Mouse (Mus musculus) layer of hippocampus, adult 9-11 months (tissue): ENCODE measurements at regions not wholly inside any gene's neighbourhood (a gene's known extent, or its start where the extent isn't known, plus 50 kb on each side); places are given as distances from the start of the nearest gene placed in this dataset.

Experiments used
- DNase-seq: peaks from one replicate; pipeline ENCODE4 v3.0.0; 2022

GRCm38 (mm10) chr2:45607393-45607792, 490.2 kb upstream of the Zeb2 start:
- no peak for DNase-seq

DNA sequence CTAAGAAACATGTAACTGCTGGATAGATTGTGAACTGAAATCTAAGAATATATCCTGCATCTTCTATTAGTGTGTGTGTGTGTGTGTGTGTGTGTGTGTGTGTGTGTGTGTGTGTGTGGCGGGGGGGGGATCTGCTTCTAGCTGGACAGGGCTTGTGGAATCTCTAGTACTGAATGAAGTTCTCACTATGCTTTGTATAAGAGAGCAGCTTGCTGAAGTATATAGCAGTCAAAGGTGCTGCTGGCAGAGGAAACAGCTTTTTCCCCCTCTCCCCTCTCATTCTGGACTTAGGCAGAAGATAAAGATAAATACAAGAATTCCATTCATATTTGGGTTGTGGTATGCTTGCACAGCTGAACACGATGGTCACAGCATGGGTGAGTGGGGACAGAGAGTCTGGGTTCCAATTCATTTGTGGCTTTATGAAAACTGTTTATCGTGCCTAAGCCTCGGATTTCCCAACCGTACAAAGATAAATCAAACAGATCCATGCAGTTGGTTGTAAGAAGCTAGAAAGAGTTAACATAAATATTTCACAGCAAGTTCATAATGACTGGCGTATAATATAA, 484.2 kb upstream of the Zeb2 start:
- DNase-seq: no peak

GRCm38 (mm10) chr2:45593765-45594164, 476.6 kb upstream of the Zeb2 start:
- no peak for DNase-seq

DNA sequence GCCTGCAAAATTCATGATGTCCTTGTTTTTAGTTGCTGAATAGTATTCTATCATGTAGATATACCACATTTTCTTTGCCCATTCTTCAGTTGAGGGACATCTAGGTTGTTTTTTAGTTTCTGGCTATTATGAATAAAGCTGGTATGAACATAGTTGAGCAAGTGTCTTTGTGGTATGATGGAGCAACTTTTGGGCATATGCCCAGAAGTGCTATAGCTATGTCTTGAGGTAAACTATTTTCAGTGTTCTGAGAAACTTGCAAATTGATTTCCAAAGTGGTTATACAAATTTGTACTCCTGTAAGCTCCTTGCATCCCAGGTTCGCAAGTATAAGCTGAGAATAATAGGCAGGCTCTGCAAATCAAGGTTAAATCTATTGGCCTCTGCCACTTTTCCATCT, 473.8 kb upstream of the Zeb2 start:
- no peak for DNase-seq

GRCm38 (mm10) chr2:45588248-45588647, 471.1 kb upstream of the Zeb2 start:
- no peak for DNase-seq

- no peak for DNase-seq
These were observed 469.5 kb upstream of the Zeb2 start for GRCm38 (mm10) chr2:45586588-45587200.

DNA sequence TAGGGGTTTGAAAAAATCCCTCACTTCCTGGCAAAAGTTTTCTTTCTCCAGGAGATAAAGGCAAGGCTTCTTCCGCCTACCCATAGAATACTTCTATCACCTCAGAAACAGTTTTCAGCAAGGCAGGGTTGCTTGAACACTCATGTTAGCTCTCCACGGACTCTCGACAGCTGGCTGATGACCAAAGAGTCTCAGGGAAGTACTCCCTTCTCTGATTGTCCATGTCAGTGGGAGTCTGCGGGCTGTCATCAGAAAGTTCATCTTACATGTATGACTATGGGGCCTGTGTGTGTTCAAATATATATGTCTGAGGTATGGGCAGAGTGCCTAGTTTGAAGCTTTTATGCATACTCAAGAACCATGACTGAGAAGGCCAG, 464.3 kb upstream of the Zeb2 start:
- no peak for DNase-seq

GRCm38 (mm10) chr2:45580838-45581548, 463.8 kb upstream of the Zeb2 start:
- no peak for DNase-seq

GRCm38 (mm10) chr2:45572906-45573305, 455.7 kb upstream of the Zeb2 start:
- DNase-seq: no peak

DNA sequence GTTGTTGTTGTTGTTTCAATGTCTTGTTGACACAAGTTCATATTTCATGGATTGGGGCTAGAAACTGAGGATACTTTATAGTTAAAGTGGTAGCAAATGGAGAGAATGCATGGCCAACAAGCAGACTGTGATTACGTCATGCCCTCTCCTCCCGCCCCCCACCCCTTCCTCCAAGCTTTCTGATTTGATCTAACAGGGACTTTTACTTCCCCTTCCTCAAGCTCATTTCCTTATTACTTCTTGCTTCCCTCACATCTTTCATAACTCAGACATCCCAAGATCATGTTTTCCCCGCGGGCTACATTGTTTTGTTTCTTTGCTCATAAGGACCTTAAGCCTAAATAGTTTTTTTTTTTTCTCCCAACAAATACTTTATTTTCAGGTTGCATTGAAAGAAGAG, 437.5 kb upstream of the Zeb2 start:
- no peak for DNase-seq

GRCm38 (mm10) chr2:45541394-45541793, 424.2 kb upstream of the Zeb2 start:
- no peak for DNase-seq

GRCm38 (mm10) chr2:45538950-45539349, 421.8 kb upstream of the Zeb2 start:
- DNase-seq: peak; percentile 64

DNA sequence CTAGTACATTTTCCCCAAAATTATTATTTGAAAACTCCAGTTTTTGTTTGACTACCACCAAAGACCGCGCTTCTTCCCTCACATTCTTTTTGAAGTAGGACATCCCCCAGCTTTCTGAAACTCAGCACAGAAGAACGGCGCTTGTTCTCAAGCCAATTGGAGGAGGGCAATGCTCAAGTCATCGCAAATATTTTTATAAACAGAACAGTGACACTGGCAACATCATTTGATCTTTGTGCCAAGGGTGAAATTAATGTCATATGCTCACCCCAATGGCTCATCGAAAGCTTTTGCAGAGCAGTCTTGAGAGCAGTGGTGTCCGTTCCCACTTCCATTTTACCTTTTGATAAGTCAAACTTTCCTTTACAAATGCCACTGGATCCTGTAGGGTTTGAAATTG, 420.5 kb upstream of the Zeb2 start:
- no peak for DNase-seq

GRCm38 (mm10) chr2:45534806-45535205, 417.6 kb upstream of the Zeb2 start:
- peak; percentile 26 for DNase-seq

DNA sequence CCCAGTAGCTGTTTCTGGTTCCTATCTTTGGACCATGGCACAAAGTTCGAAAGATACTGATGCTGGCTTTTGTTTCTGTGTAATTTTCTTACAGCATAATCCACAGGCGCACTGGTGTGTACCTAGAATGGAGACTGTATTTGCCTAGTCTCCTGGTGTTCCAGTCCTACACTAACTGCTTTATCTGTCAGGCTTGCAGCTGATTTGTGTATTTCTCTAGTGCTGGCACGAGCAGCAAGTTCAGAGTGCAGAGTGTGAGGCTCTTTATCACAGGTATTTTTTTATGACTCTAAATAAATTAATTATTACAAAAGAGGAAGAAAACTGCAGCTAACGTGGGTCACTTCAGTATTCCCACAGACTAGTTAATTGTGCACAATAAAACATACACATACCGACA, 405.1 kb upstream of the Zeb2 start:
- no peak for DNase-seq

- DNase-seq: no peak
These were observed 402.5 kb upstream of the Zeb2 start for GRCm38 (mm10) chr2:45519550-45520152.

DNA sequence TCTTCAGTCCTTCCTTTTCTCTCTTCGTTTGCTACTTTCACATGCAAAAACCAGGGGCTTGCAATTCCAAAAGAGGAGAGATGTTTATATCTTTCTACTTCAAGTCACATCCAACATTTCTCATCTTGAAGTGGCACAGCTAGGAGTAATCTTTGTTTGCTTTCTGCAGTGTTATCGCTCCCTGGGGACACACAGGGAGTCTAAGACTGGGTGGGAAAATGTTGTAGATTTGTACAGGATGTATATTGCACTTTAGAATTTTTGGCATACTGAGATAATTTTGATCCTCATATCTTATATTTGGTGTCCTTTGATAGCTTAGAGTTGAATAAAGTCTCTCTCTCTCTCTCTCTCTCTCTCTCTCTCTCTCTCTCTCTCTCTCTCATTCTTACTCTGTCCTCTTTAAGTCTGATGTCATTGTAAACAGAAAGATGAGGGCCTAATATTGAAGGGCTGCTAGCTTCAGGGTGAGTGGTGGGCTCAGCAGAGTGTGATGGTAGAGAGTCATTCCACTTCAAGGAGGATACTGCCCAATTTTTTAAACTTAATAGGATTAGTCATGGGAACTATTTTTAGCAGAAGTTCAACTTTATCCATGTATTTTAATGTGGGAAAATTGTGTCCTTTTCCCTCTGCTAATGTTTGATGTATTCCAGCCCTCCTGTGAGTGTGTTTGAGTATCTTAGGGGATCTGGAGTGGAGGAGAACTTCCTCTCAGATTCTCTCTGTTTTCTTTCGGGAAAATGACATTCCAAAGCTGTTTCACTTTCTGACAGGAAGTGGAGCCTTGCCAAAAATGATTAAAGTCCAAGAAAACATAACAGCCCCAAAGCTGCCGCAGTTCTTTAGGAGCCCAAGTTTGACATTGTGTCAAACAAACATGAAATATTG, 397.3 kb upstream of the Zeb2 start:
- no peak for DNase-seq

GRCm38 (mm10) chr2:45512852-45513251, 395.7 kb upstream of the Zeb2 start:
- DNase-seq: no peak

- DNase-seq: no peak
These were observed 394.6 kb upstream of the Zeb2 start for GRCm38 (mm10) chr2:45511791-45512190.

GRCm38 (mm10) chr2:45504468-45504867, 387.3 kb upstream of the Zeb2 start:
- DNase-seq: no peak

DNA sequence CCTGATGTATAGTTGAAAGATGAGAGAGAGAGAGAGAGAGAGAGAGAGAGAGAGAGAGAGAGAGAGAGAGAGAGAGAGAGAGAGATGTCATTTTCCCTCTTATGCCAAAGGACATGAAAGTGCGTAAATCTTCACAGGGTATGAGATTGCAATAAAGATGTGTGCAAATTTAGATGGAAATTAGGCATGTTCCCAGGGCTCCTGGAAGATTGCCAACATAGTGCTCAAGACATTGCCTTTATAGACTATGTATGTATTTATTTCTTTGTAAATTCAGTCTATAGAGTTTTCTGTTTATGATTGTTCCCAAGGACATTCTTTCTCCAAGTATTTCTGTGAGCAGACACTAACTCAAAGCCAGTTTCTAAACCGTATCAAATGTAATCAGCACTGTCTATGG, 376.5 kb upstream of the Zeb2 start:
- no peak for DNase-seq

- no peak for DNase-seq
These were observed 369.3 kb upstream of the Zeb2 start for GRCm38 (mm10) chr2:45486530-45486929.

DNA sequence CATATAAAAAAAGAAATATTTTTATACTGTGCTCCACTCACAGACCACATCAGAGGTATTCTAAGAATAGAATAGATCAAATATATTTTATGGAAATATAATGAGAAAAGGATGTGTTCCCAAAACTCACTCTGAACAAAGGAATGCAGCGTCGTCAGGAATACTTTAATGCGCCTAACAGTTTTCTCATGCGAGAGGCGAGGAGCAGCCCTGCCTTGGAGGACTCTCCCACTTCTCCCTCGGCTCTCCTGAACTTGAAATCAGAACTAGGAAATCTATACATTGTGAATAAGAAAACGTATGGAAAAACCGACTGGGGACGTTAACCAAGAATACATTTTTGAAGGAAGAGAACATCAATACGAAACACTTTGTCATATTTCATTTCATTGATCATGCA, 368.3 kb upstream of the Zeb2 start:
- DNase-seq: no peak
